Mouse (Mus musculus): Measurements from ENCODE around the gene Plod2. TPM values are rescaled to one million over a fixed set of nuclear protein-coding genes. Genes with fewer than 3 reads are reported as not detected.

Gene Plod2
- polyA plus RNA-seq, 1 experiment from 2014 or later = 6.6 TPM

DNA sequence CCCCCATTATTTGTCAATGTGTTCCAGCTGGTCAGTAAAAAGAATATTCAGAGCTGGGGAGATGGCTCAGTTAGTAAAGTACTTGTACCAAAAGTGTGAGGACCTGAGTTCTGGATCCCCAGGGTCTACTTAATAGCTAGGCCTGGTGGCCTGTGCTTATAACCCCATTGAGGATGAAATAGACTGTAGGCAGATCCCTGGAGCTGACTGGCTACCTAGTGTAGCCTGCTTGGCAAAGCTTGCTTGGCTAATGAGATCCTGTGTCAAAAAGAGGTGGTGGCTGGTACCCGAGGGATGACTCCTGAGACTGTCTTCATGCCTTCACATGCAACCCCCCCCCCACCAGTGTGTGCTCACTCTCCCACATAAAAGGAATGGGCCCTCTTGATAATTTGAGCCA lies 2.1 kb downstream of the Plod2 start:
- H3K36me3 ChIP-seq = no peaks in the 10 kb centered on the region
- H3K27me3 ChIP-seq (replicated peaks) = peaks cover 23% of the 10 kb centered on the region
- H3K4me2 ChIP-seq = no peak overlapping the region
- H3K9ac ChIP-seq = no peak overlapping the region
- H3K4me3 ChIP-seq = no peak overlapping the region
- H3K4me1 ChIP-seq = 0 out of 2 replicates have a peak, but pooled peaks cover 8% of the 10 kb centered on the region
- no peaks in the 10 kb centered on the region for H3K9me3 ChIP-seq (replicated peaks)
- ATAC-seq = no peak
- 72% methylated on average over 1 of the region's 1 CpGs for WGBS (ENCODE audit: insufficient replicate concordance)
- no peak overlapping the region for H3K27ac ChIP-seq

DNA sequence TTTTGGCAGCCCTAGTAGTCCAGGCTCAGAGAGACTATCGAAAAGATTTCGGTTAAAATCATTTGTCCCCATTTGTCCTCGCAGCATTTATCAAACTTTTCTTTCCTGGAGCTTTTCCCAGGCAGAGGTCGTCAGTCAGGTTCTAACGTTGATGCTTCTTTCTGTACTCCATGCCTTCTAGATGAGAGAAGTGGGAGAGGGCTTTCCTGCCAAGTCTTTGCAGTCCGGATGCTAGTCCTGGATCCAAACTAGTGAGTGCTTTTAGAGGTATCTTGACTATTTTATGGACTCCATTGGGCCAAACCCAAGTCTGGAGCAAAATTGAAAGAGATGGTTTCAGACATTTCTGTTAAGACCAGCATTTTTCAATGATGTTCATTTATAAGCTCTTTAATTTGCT lies 3.0 kb downstream of the Plod2 start:
- ATAC-seq = no peak
- Histone ChIP-seq H3K9me3 (replicated peaks) (no peaks in the 10 kb centered on the region), H3K36me3 (no peaks in the 10 kb centered on the region), H3K4me1 (0 out of 2 replicates have a peak, but pooled peaks cover 8% of the 10 kb centered on the region), H3K27me3 (replicated peaks) (peaks cover 23% of the 10 kb centered on the region), H3K4me2 (no peak overlapping the region), H3K4me3 (no peak overlapping the region), H3K27ac (no peak overlapping the region), H3K9ac (no peak overlapping the region)
- WGBS (ENCODE audit: insufficient replicate concordance) = 71% methylated on average over 6 of the region's 6 CpGs

DNA sequence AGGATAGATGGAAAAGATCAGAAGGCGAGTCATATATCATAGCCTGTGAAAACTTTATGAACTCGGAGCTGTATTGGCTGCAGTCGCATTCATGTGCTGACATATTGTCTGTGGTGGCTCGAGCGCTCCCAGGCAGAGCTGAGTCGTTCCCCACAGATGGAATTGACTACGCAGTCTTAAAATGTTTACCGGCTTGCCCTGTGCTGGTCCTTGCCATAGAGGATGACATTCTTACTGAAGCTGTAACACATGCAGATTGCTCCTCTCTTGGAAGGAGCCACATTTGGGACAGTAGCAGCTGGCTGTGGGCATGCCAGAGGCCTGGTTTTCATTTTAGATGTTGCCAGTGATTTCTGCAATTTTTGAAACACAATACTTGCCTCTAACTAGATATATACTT lies 4.4 kb downstream of the Plod2 start:
- Histone ChIP-seq H3K4me1 (0 out of 2 replicates have a peak, but pooled peaks cover 8% of the 10 kb centered on the region), H3K4me2 (no peak overlapping the region), H3K36me3 (no peaks in the 10 kb centered on the region), H3K27ac (no peak overlapping the region), H3K27me3 (replicated peaks) (peaks cover 22% of the 10 kb centered on the region), H3K9me3 (replicated peaks) (no peaks in the 10 kb centered on the region), H3K4me3 (no peak overlapping the region), H3K9ac (no peak overlapping the region)
- no peak for ATAC-seq
- WGBS (ENCODE audit: insufficient replicate concordance) = 76% methylated on average over 8 of the region's 8 CpGs

DNA sequence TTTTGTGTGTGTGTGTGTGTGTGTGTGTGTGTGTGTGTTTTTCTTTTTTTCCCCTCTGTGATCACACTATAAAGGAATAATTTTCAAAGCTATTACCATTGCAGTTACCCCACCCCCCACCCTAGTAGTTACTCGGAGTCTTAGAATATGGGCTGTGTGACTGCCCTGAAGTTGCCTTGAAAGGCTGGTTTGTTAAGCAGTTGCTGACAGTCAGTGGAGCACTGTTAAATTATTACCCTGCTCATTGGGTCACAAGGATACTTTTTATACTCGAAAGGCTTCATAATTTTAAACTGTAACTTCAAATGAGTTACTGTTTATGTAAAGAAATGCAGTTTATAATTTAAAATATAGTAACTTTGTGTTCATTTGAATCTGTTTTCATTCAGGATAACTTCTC lies 5.1 kb downstream of the Plod2 start:
- WGBS (ENCODE audit: insufficient replicate concordance) = 50% methylated on average over 2 of the region's 2 CpGs
- ATAC-seq = no peak

DNA sequence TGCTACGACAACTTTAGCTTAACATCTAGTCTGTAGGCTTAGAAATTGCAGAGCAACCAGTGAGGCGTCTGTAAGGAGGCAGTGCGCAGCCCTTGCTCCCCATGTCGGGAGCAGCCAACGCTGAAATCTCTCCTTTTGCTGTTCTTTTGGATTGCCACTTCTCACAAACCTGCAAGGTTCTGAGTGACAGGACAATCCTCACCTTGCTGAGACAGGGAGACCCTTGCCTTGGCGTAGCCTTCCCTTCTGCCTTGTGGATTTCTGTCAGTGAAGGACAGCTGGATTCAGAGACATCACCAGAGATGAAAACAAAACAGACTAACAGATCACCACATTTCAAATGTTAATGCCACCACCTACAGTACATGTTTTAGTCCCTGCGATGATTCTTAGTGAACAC lies 5.8 kb downstream of the Plod2 start:
- no peak for ATAC-seq
- Histone ChIP-seq H3K36me3 (no peaks in the 10 kb centered on the region), H3K27ac (no peak overlapping the region), H3K9ac (no peak overlapping the region), H3K27me3 (replicated peaks) (peaks cover 8% of the 10 kb centered on the region), H3K4me2 (no peak overlapping the region), H3K9me3 (replicated peaks) (no peaks in the 10 kb centered on the region), H3K4me3 (no peak overlapping the region), H3K4me1 (0 out of 2 replicates have a peak, but pooled peaks cover 7% of the 10 kb centered on the region)
- WGBS (ENCODE audit: insufficient replicate concordance) = 80% methylated on average over 7 of the region's 7 CpGs

More for the DNA sequence above, 5.1 kb downstream of the Plod2 start:
- Histone ChIP-seq H3K9ac (no peak overlapping the region), H3K4me1 (0 out of 2 replicates have a peak, but pooled peaks cover 8% of the 10 kb centered on the region), H3K4me3 (no peak overlapping the region), H3K36me3 (no peaks in the 10 kb centered on the region), H3K4me2 (no peak overlapping the region), H3K27ac (no peak overlapping the region), H3K9me3 (replicated peaks) (no peaks in the 10 kb centered on the region), H3K27me3 (replicated peaks) (peaks cover 15% of the 10 kb centered on the region)

DNA sequence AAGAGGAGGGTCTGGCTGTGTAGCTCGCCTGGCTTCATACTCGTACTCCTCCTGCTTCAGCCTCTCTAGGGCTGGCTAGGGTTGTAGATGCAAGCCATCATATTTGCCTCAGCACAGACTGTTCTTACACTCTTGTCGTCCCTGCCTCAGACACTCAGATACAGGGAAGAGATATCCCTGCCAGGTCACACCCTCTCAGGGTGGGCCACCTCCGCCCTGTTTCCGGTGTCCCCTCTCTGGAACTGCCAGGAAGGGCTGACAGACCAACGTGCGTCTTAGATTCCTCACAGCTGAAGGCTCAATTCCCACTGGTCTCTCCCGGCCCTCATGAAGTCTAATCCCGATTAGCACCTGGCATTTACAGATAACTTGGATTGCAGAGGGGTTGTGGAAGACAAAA lies 6.6 kb downstream of the Plod2 start:
- 57% methylated on average over 9 of the region's 9 CpGs for WGBS (ENCODE audit: insufficient replicate concordance)
- H3K9ac ChIP-seq = no peak overlapping the region
- ATAC-seq = peak; percentile 37; the same call in 1 of the 2 replicates

DNA sequence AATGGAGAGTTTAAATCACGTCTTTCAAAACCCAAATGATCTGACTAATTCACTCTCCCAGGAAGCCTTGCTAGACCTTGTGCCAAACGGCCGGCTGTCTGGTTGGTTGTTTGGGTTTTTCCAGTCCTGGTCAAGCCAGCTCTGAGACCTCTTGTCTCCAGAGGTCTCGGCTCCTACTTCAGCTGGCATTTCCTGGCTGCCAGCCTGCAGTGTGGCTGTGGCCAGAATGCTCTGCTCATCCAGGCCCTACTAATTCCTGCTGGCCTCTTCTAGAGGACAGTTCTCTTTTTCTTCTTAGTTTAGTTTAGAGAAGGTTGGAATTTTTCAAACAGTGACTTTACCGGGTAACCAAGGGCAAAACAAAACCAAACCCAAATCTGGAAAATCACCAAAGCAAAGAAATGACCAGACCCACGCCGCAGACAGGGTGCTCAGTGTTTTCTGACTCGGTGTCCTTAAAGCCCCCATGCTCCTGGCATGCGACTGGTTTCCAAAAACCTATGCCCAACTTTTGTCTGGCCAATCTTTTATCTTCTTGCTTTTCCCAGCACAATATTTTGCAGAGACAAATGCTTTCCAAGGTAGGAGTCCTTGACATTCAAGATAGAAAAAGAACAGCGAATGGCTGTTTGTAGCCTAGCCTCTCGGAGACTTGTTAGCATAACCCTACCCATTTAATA lies 7.9 kb downstream of the Plod2 start:
- ATAC-seq = no peak
- H3K27ac ChIP-seq = no peak overlapping the region
- no peaks in the 10 kb centered on the region for H3K27me3 ChIP-seq (replicated peaks)
- H3K9me3 ChIP-seq (replicated peaks) = no peaks in the 10 kb centered on the region
- H3K4me2 ChIP-seq = no peak overlapping the region
- WGBS (ENCODE audit: insufficient replicate concordance) = 69% methylated on average over 11 of the region's 11 CpGs
- H3K36me3 ChIP-seq = no peaks in the 10 kb centered on the region
- no peak overlapping the region for H3K9ac ChIP-seq
- H3K4me1 ChIP-seq = 0 out of 2 replicates have a peak, but pooled peaks cover 4% of the 10 kb centered on the region
- no peak overlapping the region for H3K4me3 ChIP-seq

More for the DNA sequence above, 6.6 kb downstream of the Plod2 start:
- Histone ChIP-seq H3K27me3 (replicated peaks) (0 out of 2 replicates have a peak, but pooled peaks cover 5% of the 10 kb centered on the region), H3K4me3 (no peak overlapping the region), H3K4me1 (0 out of 2 replicates have a peak, but pooled peaks cover 4% of the 10 kb centered on the region), H3K27ac (no peak overlapping the region), H3K36me3 (no peaks in the 10 kb centered on the region), H3K9me3 (replicated peaks) (no peaks in the 10 kb centered on the region), H3K4me2 (no peak overlapping the region)

DNA sequence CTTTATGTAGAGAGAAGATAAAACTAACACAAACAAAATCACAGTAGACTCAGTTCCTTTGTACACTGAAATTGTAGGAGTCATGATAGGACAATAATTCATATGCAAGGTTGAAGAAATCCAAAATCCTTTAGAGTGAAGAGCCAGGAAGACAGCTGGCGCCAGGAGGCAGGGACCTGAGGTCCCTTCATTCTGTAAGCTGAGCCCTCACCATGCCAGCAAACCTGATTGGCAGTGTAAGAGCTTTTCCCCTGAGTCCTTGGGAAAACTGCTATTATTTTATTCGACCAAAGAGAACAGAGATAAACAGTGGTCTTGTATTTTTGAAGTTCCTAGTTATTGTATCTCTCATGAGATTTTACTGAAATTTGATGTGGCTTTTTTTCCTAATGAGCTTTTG lies 9.0 kb downstream of the Plod2 start:
- Histone ChIP-seq H3K36me3 (no peaks in the 10 kb centered on the region), H3K4me1 (0 out of 2 replicates have a peak, but pooled peaks cover 4% of the 10 kb centered on the region), H3K9me3 (replicated peaks) (no peaks in the 10 kb centered on the region), H3K4me3 (no peak overlapping the region), H3K27ac (no peak overlapping the region), H3K9ac (no peak overlapping the region), H3K27me3 (replicated peaks) (no peaks in the 10 kb centered on the region), H3K4me2 (no peak overlapping the region)
- 67% methylated on average over 2 of the region's 2 CpGs for WGBS (ENCODE audit: insufficient replicate concordance)
- no peak for ATAC-seq

DNA sequence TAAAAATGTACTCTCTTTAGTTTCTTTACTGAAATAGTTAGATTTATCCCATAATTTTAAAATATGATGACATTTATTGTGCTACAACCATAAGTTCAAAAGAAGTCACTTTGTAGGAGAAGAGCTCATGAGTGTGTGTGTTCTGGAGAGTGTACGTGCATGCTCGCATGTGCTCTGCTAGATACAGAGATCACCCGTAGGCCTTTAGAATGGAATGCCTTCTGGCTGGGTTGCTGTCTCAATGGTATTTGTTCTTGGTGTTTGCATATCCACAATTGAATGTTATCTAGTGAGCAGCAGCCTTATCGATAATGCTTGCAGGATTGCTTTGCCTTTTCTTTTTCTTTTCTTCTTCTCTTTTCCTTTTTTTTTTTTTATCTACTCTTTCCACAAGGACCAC lies 9.6 kb downstream of the Plod2 start:
- no peak for ATAC-seq
- 51% methylated on average over 4 of the region's 4 CpGs for WGBS (ENCODE audit: insufficient replicate concordance)
- no peaks in the 10 kb centered on the region for H3K36me3 ChIP-seq
- no peaks in the 10 kb centered on the region for H3K9me3 ChIP-seq (replicated peaks)
- no peaks in the 10 kb centered on the region for H3K27me3 ChIP-seq (replicated peaks)
- H3K4me2 ChIP-seq = no peak overlapping the region
- 0 out of 2 replicates have a peak, but pooled peaks cover 4% of the 10 kb centered on the region for H3K4me1 ChIP-seq
- H3K27ac ChIP-seq = no peak overlapping the region
- H3K4me3 ChIP-seq = no peak overlapping the region
- no peak overlapping the region for H3K9ac ChIP-seq

DNA sequence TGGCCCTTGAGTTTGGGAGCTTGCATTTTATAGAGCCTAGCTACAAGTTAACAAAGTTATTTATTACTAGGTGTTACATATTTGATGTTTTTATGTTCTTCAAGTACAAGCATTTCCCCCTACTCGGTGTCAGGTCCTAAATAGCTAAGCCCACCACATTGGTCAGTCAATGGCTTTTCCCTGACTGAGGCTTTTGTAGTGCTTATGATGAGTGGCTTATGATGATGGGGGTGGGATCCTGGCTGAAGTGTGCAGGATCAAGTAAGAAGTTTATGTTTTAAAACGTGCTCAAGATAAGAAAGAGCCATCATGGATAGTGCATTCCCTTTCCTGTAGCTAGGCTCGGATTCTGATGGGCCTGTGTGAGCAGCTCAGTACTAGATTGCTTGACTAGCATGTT lies 10.7 kb downstream of the Plod2 start:
- H3K9ac ChIP-seq = no peak overlapping the region
- 53% methylated on average over 3 of the region's 3 CpGs for WGBS (ENCODE audit: insufficient replicate concordance)
- H3K9me3 ChIP-seq (replicated peaks) = no peaks in the 10 kb centered on the region
- no peak for ATAC-seq
- no peaks in the 10 kb centered on the region for H3K27me3 ChIP-seq (replicated peaks)
- no peaks in the 10 kb centered on the region for H3K36me3 ChIP-seq
- no peak overlapping the region for H3K4me2 ChIP-seq
- no peak overlapping the region for H3K4me3 ChIP-seq
- H3K4me1 ChIP-seq = 0 out of 2 replicates have a peak, but pooled peaks cover 4% of the 10 kb centered on the region
- no peak overlapping the region for H3K27ac ChIP-seq

DNA sequence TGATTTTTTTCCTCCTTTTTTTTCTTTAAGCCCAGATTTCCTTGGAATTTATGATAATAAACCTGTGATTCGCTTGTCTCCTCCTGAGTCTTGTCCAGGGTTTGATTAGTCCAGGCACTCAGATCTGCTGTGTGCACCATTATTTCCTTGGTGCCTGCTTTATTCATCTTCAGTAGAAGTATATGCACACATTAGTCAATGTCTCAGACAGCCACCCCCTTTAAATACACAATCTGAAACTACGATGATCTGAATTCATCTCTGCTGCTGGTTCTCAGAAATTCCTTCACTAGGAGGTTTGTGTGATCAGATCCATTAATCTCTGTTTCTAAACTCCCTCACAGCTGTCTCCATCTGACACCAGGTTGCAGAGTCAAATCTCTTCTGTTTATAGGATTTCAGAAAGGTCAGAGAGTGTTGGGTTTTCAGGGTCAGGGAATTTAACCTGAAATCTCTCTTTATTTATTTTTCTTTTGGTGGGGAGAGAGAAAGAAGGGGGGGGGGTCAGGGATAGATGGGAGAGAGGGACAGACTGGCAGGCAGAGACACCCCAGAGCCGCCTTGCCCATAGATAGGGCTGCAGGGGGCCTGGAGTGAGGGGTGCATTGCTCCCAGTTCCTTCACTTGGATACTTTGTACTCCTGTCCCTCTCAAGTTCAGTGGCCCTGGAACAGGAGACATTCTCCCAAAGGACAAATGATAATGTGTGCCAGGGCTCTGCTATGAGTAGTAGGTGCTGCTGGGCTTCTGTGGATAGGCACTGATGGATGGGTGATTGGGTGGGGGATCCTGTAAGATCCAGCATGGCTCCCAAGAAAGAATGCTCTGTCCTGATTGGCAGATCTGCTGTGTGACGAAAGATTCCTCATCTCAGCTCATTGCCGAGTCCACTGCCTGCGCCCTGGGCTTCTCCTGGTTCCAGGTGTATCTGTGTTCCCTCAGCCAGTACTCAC lies 13.3 kb downstream of the Plod2 start:
- 61% methylated on average over 6 of the region's 6 CpGs for WGBS (ENCODE audit: insufficient replicate concordance)

DNA sequence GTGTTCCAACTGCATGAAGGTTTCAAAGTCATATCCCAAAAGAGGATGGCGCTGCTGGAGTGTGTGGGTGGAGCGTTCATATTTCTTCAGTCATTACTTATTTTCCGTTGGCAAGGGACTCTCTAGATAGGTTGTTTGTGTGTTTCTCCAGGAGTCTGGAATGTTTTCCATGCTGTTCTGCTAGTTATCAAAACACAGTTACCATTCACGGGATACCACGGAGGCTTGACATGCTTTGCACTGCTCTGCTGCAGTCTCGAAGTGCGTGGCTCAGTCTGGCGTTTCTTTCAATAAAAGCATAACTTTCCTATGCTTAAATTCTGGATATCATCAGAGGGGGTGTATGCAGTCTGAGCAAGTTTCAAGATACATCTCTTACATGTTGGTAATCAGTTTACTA lies 17.7 kb downstream of the Plod2 start:
- Histone ChIP-seq H3K36me3 (no peaks in the 10 kb centered on the region), H3K4me2 (no peak overlapping the region), H3K27ac (no peak overlapping the region), H3K27me3 (replicated peaks) (no peaks in the 10 kb centered on the region), H3K4me1 (no peaks in the 10 kb centered on the region), H3K4me3 (no peak overlapping the region), H3K9me3 (replicated peaks) (no peaks in the 10 kb centered on the region), H3K9ac (no peak overlapping the region)
- ATAC-seq = no peak
- 76% methylated on average over 8 of the region's 8 CpGs for WGBS (ENCODE audit: insufficient replicate concordance)

More for the DNA sequence above, 13.3 kb downstream of the Plod2 start:
- Histone ChIP-seq H3K9me3 (replicated peaks) (no peaks in the 10 kb centered on the region), H3K36me3 (no peaks in the 10 kb centered on the region), H3K27ac (no peak overlapping the region), H3K4me3 (no peak overlapping the region), H3K4me1 (no peaks in the 10 kb centered on the region), H3K27me3 (replicated peaks) (no peaks in the 10 kb centered on the region), H3K9ac (no peak overlapping the region), H3K4me2 (no peak overlapping the region)
- ATAC-seq = no peak

Measured in liver, embryonic 12.5 days (tissue).